Mouse (Mus musculus): ENCODE results near the gene Pde4b. TPM values are rescaled to one million over a fixed set of nuclear protein-coding genes. Genes with fewer than 3 reads are reported as not detected.

Pde4b gene
- total RNA-seq, 1 experiment from 2014 or later: 236 TPM

DNA sequence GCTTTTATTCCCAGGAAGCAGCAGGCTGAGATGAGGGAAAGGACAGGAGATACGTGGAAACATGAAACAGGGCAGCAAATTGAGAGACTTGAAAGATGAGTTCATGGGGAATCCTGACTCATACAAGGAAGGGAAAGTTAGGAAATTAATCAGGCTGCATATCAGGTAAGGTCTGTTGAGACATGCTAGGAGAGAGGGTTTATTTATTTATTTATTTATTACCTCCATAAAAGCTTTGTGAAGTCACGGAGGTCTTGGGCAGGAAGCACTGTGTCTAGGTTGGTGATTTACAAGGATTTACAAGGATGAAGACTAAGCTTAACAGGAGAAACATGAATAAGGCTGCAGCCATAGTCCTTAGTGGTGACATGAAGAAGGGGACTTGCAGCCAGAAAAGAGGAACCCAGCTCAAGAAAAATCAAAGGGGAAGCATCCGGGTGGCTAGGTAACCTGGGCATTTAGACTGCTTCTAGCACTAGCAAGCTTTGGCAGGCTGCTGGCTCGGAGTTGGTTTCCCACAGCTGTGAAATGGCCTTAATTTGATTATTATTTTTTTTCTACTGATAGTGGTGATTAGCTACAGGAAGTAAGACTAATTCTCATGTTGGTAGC lies 342.5 kb downstream of the Pde4b start:
- ATAC-seq (replicated peaks; ENCODE audit: insufficient number of reproducible peaks, low FRiP score, low TSS enrichment, poor library complexity, severe bottlenecking): no peak

DNA sequence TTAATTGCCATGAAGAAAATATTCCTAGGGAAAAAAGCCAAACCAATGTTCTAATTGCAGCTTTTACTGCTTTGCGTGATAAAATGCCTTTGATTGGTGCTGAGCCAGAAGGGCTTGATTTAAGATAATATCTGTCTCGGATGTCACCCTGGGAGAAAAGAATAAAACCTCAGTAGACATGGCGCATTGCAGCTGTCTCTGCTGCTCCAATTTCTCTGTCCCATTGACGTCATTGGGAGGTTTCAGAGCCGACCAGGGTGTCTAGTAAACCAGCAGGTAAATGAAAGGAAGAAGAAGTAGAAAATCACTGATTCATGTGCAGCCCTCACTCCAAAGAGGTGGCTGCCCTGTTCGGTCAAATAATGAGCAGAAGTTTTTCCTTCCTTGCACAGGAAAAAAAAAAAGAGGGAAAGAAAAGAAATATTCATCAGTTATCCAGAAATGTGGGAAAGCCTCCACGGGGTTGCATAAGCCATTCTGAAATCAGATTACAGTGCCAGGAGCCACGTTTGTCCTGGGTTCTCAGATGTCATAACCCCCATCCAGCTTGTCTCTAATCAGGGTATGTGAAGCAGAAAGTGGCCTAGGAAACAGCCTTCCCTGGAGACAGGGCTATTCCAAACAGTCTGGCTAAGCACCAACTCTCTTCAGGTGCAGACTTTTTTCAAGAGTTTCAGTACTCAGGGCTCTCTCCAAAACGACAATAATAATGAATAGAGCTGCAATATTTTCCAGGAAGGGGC lies 344.9 kb downstream of the Pde4b start:
- ATAC-seq (replicated peaks; ENCODE audit: insufficient number of reproducible peaks, low FRiP score, low TSS enrichment, poor library complexity, severe bottlenecking): no peak

DNA sequence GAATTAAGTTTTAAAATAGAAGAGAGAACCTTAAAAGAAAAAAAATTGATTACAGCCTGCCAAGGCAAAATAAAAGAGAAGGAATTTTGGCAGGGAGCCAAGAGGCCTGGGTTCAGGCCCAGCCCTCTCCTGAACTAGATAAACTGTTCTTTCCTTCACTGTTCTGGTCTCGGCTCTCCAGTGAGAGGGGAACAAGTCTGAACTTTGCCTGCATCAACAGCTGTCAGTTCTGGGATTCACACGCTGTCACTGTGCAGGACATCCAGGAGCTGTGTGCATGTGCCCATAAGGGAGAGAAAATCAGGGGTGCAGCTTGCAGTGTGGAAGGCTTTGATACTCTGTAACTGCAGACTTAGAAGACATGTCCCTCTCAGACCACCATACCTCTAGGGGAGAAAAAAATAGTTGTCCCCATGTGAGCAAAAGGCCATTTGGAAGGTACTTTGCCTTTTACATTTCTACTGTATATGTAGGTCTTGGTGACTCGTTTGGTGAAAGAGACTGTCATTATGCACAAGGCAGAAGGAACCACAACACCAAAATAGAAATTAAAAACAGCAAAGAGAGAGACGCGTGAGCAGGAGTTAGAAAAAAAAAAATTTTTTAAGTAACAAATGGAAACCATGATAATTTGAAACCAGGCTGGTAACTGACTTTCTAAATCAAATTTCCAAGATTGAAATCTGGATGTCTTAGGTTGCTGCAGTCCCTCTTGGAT lies 352.2 kb downstream of the Pde4b start:
- ATAC-seq (replicated peaks; ENCODE audit: insufficient number of reproducible peaks, low FRiP score, low TSS enrichment, poor library complexity, severe bottlenecking): no peak

DNA sequence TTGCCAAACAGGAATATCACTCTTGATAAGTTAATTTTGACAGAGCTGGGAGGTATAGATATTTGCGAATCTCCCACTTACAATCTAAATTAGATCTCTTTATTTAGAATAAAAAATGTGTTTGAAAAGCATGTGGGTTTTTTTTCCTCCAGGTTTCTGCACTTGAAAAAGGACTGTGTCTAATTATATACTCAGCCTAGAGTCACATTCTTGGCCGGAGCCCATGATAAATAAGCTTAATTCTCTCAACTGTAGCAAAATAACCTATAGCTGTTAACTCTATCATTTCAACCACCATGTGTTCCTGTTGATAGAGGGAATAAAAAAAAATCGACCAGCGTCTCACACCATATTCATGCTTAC lies 352.8 kb downstream of the Pde4b start:
- no peak for ATAC-seq (replicated peaks; ENCODE audit: insufficient number of reproducible peaks, low FRiP score, low TSS enrichment, poor library complexity, severe bottlenecking)

DNA sequence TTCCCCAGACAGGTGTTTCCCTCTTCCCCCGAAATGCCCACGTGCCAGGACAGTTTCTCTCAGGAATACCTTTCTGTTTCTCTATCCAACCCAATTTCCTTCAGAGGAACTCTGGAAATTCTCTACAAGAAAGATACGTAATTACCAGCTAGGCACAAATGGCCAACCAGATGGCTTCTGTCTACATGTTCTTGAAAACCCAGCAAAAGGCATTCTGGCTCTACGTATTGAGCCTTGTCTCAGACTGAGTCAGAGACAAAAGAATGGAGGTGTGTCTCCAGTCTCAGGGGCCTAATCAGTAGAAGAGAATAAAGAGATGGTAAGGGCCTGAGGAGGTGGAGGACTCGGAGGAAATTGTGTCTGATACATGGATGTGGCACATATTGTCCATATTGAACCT lies 356.2 kb downstream of the Pde4b start:
- no peak for ATAC-seq (replicated peaks; ENCODE audit: insufficient number of reproducible peaks, low FRiP score, low TSS enrichment, poor library complexity, severe bottlenecking)

DNA sequence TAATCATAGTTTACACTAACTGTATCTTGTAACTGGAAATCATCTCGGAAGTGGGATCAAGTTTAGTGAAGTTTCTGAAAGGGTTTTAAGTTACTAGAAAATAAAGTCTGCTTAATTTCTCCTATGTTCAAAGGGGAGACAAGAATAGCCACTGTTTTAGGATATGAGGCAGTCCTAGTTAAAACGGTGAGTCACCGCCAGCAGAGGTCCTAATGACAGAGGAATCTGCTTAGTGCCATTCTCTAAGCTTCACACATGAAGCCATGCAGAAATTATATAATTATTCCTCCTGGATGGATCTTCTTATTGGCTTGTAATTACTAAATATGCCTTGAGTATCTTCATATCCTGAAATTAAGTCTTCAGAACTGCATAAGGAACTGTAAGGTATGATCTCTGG lies 357.2 kb downstream of the Pde4b start:
- no peak for ATAC-seq (replicated peaks; ENCODE audit: insufficient number of reproducible peaks, low FRiP score, low TSS enrichment, poor library complexity, severe bottlenecking)

DNA sequence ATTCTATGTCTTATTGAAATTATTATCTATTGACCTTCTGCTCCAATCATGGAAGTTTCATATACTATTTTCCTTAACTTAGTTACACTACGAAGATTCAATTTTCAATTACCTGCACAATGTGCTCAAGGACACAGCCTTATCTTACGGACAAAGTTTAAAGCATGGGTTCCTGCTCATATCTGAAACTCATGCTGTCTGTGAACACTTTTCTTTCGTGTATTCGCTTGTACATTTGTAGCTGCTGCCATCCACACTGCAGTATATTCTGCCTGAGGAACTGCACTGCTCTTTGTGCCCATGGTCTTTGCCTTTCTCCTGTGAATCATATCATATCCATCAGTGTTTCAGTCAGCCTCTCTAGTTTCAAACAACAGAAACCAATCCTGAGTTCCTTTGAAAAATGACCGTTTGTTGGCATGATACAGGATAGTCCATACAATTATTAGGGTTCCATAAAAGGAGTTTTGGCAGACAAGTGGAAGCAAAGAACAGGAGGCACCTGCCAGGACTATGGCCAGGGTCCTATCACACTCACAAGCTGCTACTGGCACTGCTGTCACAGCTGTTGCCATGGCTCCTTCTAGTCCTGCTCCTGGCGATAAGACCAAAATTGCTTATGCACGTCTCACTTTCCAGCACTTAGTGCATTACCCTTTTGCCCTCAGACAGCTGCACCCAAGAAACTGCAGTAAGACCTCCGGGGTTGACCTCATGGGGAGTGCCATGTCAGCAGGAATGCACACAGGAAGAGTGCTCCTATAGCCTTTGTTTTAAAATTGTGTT lies 359.0 kb downstream of the Pde4b start:
- no peak for ATAC-seq (replicated peaks; ENCODE audit: insufficient number of reproducible peaks, low FRiP score, low TSS enrichment, poor library complexity, severe bottlenecking)

DNA sequence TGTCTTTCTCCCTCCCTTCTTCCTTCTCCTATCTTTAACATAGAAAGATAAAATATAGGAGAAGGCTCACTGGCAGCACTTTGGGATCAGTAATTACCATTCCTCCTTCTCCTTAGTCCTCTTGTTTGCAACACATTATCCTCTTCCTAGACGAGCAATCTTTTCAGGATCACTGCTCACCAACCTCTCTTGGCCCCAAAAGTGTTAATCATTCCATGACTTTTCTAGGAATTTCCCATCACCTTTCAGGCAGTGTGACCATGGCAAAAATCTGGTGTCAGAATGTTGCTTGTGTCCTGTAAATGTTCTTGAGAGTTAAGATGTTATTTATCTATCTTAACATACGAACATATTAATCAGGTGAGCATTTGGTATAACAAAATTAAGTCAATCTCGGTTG lies 369.1 kb downstream of the Pde4b start:
- no peak for ATAC-seq (replicated peaks; ENCODE audit: insufficient number of reproducible peaks, low FRiP score, low TSS enrichment, poor library complexity, severe bottlenecking)

DNA sequence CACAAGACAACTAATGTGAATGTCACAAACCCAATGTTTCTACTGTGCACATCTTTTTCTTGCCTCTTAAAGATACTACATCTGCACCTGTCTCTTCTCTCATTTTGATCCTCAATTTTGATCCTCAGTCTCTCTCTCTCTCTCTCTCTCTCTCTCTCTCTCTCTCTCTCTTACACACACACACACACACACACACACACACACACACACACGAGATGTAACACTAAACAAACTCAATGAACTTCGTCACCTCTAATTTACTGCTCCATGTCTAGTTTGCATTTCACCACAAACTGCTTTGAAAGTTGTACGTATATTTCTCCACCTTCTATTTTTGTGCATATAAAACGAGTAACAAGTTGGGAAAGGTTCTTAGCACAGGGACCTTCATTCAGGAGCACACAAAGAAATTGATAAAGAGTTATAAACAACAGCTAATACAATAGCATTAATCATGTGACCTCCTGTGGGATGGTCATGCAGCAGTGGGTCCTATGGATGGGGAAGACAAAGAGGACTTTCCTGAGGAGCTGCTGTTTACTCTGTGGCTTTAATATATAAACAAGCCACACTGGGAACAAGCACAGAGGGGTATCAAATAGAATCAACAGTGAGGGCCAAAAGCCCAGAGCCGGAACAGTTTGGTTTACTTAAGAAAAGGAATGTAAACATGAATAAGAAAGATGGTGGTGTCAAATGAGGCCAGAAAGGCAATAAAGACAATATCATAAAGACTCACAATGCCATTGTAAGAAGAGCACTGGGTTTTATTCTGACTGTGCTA lies 372.1 kb downstream of the Pde4b start:
- ATAC-seq (replicated peaks; ENCODE audit: insufficient number of reproducible peaks, low FRiP score, low TSS enrichment, poor library complexity, severe bottlenecking): no peak

DNA sequence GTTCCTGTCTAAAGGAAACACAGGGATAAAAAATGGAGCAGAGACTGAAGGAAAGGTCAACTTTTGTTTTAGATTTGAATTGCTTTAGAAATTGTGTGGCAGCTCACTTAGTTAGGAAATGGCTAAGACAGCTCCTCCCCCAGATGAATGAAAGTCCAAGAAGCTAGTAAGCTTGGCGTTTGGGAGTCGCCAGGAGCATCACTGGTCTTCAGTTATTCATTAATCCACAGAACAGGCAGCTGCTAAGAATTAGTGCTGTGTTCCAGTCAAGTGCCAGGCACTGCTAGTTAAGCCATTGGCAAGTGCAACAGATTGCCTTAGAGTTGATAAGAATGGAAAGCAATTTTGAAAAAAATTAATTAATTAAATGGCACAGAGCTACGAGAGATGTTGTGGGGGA lies 390.8 kb downstream of the Pde4b start:
- no peak for ATAC-seq (replicated peaks; ENCODE audit: insufficient number of reproducible peaks, low FRiP score, low TSS enrichment, poor library complexity, severe bottlenecking)

DNA sequence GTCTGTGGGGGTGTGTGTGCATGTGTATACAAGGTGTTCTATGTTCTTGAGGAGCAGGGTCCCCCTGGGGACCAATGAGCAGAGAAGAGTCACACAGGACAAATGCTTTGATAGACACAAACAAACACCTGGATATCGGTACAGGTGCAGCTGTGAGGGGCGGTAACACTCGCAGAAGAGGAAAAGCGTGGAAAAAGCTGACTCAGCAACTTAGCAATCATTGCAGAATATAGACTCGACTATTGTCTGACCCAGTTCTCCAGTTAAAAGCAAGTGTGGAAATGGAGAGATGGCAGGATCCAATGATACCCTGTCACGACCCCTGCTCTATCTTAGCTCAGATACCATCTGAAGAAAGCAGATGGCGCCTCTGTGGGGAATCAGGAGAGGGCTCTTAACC lies 391.5 kb downstream of the Pde4b start:
- no peak for ATAC-seq (replicated peaks; ENCODE audit: insufficient number of reproducible peaks, low FRiP score, low TSS enrichment, poor library complexity, severe bottlenecking)

DNA sequence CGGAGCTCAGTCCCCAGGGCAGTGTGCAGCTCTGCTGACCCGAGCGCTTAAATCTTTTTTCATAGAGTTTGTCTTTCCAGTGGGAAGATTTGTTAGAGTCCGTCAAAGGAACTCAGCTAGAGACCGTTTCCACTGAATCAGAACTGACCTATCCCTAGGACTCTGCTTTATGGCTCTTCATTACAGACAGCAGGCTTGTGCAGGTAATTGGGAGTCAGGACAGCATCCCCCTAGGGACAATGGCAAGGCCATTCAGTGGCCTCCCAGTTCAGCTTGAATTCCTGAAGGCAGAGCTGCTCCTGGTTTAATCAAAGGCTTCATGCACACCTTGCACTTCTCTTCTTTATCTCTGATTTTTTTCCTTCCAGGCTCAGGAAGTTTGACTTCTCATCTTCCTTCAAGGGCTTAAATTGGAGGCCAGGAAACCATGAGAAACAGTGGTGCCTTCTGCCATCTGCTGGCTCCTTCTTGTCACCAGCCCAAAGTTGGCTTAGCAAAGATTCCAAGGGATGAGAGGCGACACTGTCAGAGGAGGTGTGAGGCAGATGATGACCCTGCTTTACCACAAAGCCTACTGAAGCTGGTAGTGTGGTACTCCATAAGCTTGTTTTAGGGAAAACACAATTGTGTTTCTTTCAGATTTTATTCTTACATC lies 393.6 kb downstream of the Pde4b start:
- ATAC-seq (replicated peaks; ENCODE audit: insufficient number of reproducible peaks, low FRiP score, low TSS enrichment, poor library complexity, severe bottlenecking): no peak

DNA sequence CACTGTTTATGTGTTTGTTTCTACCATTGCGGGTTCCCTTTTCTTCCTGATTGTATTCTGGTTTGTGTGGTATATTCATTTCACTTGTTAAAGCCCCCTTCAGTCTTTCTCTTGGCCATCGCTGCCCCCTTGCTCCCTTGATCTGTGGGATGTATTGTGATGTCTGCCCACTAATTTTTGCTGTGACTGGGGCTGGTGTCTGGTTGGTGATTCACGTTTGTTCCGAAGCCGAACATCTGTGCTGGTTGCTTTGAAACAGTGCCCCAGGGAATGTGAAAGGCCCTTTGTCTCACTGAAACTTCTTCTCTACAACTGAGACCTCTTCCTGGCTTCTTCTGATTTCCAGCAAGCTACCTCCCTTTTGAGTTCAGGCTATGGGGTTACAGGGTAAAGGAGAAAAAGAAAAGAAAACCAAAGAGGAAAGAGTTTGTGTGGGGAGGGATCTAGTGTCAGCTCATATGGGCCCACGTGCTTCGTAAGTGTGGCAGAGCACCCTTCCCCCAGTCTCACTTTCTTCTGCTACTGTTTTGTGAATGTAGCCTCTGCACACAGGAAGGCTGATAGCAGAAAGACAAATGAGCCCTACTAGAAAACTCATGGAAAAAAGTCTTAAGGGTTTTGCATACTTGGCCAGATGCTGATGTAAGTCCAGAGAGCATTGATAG lies 396.1 kb downstream of the Pde4b start:
- no peak for ATAC-seq (replicated peaks; ENCODE audit: insufficient number of reproducible peaks, low FRiP score, low TSS enrichment, poor library complexity, severe bottlenecking)

DNA sequence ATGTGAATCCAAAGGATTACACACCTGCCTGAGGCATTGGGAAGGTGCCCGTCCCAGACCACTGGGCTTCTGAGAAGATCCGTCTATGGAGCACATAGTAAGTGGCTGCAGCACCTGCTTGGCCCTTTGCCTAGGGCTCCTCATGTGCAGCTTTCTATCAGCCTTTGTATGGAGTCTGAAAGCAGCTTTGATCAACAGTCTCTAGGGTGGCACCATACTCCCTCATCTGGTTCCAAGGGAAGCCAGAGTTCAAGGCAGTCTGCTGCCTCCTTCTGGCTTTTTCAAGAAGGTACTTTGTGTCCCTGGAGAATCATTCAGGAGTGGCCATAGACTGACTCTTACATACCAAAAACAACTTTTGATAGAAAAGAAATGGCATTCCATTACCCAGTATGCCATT lies 397.4 kb downstream of the Pde4b start:
- ATAC-seq (replicated peaks; ENCODE audit: insufficient number of reproducible peaks, low FRiP score, low TSS enrichment, poor library complexity, severe bottlenecking): no peak

DNA sequence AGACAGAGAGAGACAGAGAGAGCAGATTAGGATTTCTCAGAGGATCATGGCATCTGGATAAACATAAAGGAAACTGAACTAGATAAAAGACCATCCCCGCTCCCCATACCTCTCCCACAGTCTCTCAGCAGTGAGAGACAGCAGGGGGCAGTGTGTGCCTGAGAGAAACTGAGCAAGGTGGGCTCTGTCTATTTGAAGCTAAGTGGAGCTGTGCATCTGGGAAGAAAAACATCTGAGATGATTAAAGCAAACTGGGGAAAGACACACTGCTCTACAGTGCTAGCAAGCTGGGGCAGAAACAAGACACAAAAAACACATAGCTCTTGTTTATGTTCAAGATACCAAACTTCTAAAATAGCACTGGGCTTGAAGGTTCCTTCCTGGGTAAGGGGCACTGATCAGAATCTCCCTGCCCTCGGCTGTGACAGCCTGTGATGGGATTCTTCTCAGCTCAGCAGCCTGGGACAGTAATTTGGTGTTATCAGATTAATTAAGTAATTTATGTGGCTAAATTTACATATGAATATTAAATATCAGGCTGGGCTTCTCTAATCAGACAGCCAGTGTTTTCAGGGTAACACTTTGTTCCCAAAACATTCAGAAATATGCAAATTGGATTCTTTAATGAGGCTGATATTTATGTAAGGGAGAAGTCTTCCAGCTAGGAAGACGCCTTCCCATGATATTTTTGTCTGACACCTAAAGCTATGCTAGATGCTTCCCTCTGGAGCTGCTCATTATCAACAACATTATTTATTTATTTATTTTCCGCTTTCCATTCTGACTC lies 399.0 kb downstream of the Pde4b start:
- no peak for ATAC-seq (replicated peaks; ENCODE audit: insufficient number of reproducible peaks, low FRiP score, low TSS enrichment, poor library complexity, severe bottlenecking)

DNA sequence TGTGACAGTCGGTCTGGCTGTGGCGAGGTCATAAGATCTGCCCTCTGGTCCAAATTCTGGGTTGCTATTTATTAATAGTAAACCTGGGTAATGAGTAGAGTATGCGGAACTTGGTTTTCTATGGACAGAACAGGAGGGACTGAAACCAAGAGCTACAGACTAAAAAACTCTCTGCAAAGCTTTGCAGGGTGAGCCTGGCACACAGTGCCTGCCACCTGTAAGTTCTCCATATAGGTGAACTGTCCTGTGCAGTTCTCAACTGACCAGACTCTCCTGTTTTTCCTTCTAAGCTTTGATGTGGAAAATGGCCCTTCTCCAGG lies 399.5 kb downstream of the Pde4b start:
- ATAC-seq (replicated peaks; ENCODE audit: insufficient number of reproducible peaks, low FRiP score, low TSS enrichment, poor library complexity, severe bottlenecking): no peak

DNA sequence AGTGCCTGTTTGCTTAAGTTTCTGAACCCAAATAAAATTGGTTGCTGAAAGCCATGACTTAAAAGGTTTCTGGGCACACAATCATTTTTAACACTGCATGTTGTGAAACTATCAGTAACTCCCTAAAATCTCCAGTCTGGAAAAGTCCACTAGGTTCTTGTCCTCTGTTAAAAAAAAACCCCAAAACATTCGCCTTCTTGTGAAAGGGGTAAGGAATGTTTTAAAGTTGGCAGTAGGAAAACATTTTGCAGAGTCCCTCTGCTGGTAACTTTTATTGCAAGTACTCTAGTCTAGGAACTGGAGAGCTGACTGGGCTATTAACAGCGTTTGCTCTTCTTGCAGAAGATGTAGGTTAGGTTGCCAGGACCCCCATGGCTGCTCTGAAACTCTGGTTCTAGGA lies 400.7 kb downstream of the Pde4b start:
- no peak for ATAC-seq (replicated peaks; ENCODE audit: insufficient number of reproducible peaks, low FRiP score, low TSS enrichment, poor library complexity, severe bottlenecking)

Data from monocyte, adult 5-6 weeks (primary cell).